Mouse (Mus musculus): ENCODE data around the gene Idh3a. TPM values are rescaled to one million over a fixed set of nuclear protein-coding genes. Genes with fewer than 3 reads are reported as not detected.
A peak's percentile ranks its signal among the peaks of the same experiment; 100 is the strongest.

The Idh3a gene
- polyA plus RNA-seq, 1 experiment from 2014 or later, result 123 TPM

DNA sequence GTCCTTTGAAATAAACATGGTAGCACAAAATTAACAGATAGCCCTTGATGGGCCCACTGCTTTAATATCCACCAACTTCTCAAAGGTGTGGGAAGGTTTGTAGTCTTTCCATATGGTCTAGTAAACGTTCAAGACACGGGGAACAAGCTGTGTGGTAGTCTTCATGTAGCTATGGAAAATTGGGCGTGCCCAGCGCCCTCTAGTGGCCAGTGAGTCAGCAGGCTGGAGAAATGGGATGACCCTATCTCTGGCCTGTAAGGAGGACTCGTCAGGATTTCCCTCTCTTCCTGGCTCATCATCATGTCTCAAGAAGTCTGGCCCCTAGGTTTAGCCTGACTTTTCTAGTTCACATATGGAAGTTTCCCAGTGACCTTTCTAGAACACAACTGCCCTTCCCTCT is 38.6 kb upstream of the Idh3a start:
- no peak overlapping the region for H3K27ac ChIP-seq (ENCODE audit: low read depth, low read length)
- H3K4me3 ChIP-seq (ENCODE audit: low read depth, low read length), result no peak overlapping the region
- WGBS, result 15% methylated on average over 5 of the region's 5 CpGs
- no peaks in the 10 kb centered on the region for H3K36me3 ChIP-seq (ENCODE audit: control insufficient read depth, insufficient read depth, low read length)
- DNase-seq (ENCODE audit: low spot score), result peak; percentile 78
- H3K27me3 ChIP-seq (ENCODE audit: control insufficient read depth, insufficient read depth, low read length), result no peaks in the 10 kb centered on the region
- no peaks in the 10 kb centered on the region for H3K9me3 ChIP-seq (ENCODE audit: control insufficient read depth, low read length)
- no peaks in the 10 kb centered on the region for H3K4me1 ChIP-seq (replicated peaks; ENCODE audit: control insufficient read depth, insufficient read depth, low read length)
- no peak overlapping the region for H3K9ac ChIP-seq (ENCODE audit: low read length)
- no peak for ATAC-seq (replicated peaks; ENCODE audit: low FRiP score)
- no peak overlapping the region for H3K4me2 ChIP-seq (ENCODE audit: low read depth, low read length, severe bottlenecking)

DNA sequence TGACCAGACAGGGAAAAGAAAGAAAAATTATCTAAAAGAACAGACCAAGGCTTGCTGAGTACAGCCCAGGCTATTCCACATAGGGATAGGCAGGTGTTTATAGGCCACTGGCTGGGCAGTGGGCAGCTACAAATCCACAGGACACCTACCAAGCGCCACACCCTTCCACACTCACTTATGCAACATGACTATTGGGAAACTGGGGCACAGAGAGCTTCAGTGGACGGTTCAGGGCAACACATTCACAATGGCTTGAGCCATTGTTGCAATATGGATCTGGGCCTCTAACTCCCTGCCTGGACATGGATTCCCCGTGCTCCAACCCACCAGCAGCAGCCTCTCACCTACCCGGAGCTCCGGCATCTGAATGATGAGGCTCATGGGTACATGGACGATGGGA is 36.7 kb upstream of the Idh3a start:
- H3K27me3 ChIP-seq (ENCODE audit: control insufficient read depth, insufficient read depth, low read length), result no peaks in the 10 kb centered on the region
- H3K4me3 ChIP-seq (ENCODE audit: low read depth, low read length), result no peak overlapping the region
- WGBS, result 87% methylated on average over 6 of the region's 6 CpGs
- no peak for ATAC-seq (replicated peaks; ENCODE audit: low FRiP score)
- H3K9ac ChIP-seq (ENCODE audit: low read length), result no peak overlapping the region
- no peak overlapping the region for H3K4me2 ChIP-seq (ENCODE audit: low read depth, low read length, severe bottlenecking)
- H3K4me1 ChIP-seq (replicated peaks; ENCODE audit: control insufficient read depth, insufficient read depth, low read length), result no peaks in the 10 kb centered on the region
- DNase-seq (ENCODE audit: low spot score), result no peak
- H3K27ac ChIP-seq (ENCODE audit: low read depth, low read length), result no peak overlapping the region
- H3K36me3 ChIP-seq (ENCODE audit: control insufficient read depth, insufficient read depth, low read length), result no peaks in the 10 kb centered on the region
- no peaks in the 10 kb centered on the region for H3K9me3 ChIP-seq (ENCODE audit: control insufficient read depth, low read length)

DNA sequence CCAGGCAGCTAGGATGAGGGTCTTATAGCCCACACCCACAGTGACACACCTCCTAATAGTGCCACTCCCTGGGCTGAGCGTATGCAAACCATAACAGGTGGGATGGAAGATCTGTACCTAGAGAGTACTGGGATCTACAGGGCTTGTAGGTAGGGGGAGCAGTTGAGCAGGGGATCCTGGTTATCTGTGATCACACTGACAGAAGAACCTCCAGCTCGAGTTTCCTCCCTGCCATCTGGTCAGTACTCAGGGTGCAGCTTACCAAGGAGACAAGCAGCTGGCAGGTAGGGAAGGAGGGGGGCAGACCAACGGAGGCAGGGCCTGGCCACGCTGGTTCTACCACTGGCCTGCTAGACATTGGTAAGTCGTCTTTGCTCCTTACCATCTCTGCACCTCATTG is 33.7 kb upstream of the Idh3a start:
- Histone ChIP-seq H3K4me1 (replicated peaks; ENCODE audit: control insufficient read depth, insufficient read depth, low read length) (no peaks in the 10 kb centered on the region), H3K27ac (ENCODE audit: low read depth, low read length) (no peak overlapping the region), H3K36me3 (ENCODE audit: control insufficient read depth, insufficient read depth, low read length) (no peaks in the 10 kb centered on the region), H3K9ac (ENCODE audit: low read length) (no peak overlapping the region), H3K4me2 (ENCODE audit: low read depth, low read length, severe bottlenecking) (no peak overlapping the region), H3K9me3 (ENCODE audit: control insufficient read depth, low read length) (no peaks in the 10 kb centered on the region), H3K4me3 (ENCODE audit: low read depth, low read length) (no peak overlapping the region), H3K27me3 (ENCODE audit: control insufficient read depth, insufficient read depth, low read length) (no peaks in the 10 kb centered on the region)
- no peak for DNase-seq (ENCODE audit: low spot score)
- WGBS, result 21% methylated on average over 5 of the region's 5 CpGs
- ATAC-seq (replicated peaks; ENCODE audit: low FRiP score), result no peak

- 72% methylated on average over 2 of the region's 2 CpGs for WGBS
- Histone ChIP-seq H3K9ac (ENCODE audit: low read length) (no peak overlapping the region), H3K9me3 (ENCODE audit: control insufficient read depth, low read length) (no peaks in the 10 kb centered on the region), H3K27me3 (ENCODE audit: control insufficient read depth, insufficient read depth, low read length) (no peaks in the 10 kb centered on the region), H3K4me1 (replicated peaks; ENCODE audit: control insufficient read depth, insufficient read depth, low read length) (0 out of 2 replicates have a peak, but pooled peaks cover 3% of the 10 kb centered on the region), H3K4me3 (ENCODE audit: low read depth, low read length) (no peak overlapping the region), H3K4me2 (ENCODE audit: low read depth, low read length, severe bottlenecking) (no peak overlapping the region), H3K27ac (ENCODE audit: low read depth, low read length) (no peak overlapping the region), H3K36me3 (ENCODE audit: control insufficient read depth, insufficient read depth, low read length) (no peaks in the 10 kb centered on the region)
- no peak for ATAC-seq (replicated peaks; ENCODE audit: low FRiP score)
- no peak for DNase-seq (ENCODE audit: low spot score)
These were observed 31.1 kb upstream of the Idh3a start for GRCm38 (mm10) chr9:54555044-54555443.

DNA sequence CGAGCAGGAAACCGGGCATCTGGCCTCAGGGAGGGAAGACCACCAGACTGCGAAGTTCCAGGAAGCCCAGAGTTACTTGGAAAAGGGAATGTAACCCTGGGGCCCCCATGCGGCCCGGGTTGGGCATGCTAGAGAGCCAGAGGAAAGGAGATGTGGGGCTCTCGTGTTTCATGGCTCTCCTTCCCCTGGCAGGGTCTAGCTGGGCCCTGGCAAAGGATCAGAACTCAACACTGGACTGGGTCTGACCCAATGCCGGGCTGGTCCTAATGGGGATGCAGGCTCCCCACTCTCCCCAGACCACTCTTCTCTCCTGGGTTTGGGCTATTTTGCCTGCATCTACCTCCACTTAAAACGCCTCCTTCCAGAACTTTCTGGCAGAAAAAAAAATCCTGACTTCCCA is 27.4 kb upstream of the Idh3a start:
- no peaks in the 10 kb centered on the region for H3K36me3 ChIP-seq (ENCODE audit: control insufficient read depth, insufficient read depth, low read length)
- DNase-seq (ENCODE audit: low spot score), result no peak
- no peaks in the 10 kb centered on the region for H3K9me3 ChIP-seq (ENCODE audit: control insufficient read depth, low read length)
- no peak for ATAC-seq (replicated peaks; ENCODE audit: low FRiP score)
- H3K9ac ChIP-seq (ENCODE audit: low read length), result no peak overlapping the region
- 78% methylated on average over 8 of the region's 8 CpGs for WGBS
- 0 out of 2 replicates have a peak, but pooled peaks cover 3% of the 10 kb centered on the region for H3K4me1 ChIP-seq (replicated peaks; ENCODE audit: control insufficient read depth, insufficient read depth, low read length)
- H3K27me3 ChIP-seq (ENCODE audit: control insufficient read depth, insufficient read depth, low read length), result no peaks in the 10 kb centered on the region
- H3K4me3 ChIP-seq (ENCODE audit: low read depth, low read length), result no peak overlapping the region
- no peak overlapping the region for H3K4me2 ChIP-seq (ENCODE audit: low read depth, low read length, severe bottlenecking)
- no peak overlapping the region for H3K27ac ChIP-seq (ENCODE audit: low read depth, low read length)

- WGBS, result 2% methylated on average over 50 of the region's 54 CpGs
- Histone ChIP-seq H3K27ac (ENCODE audit: low read depth, low read length) (no peak within 1 kb of the TSS), H3K4me2 (ENCODE audit: low read depth, low read length, severe bottlenecking) (peak within 1 kb of the TSS; percentile 85), H3K4me3 (ENCODE audit: low read depth, low read length) (peak within 1 kb of the TSS; percentile 45), H3K27me3 (ENCODE audit: control insufficient read depth, insufficient read depth, low read length) (no peaks in the 10 kb centered on the region), H3K9me3 (ENCODE audit: control insufficient read depth, low read length) (no peaks in the 10 kb centered on the region), H3K9ac (ENCODE audit: low read length) (peak within 1 kb of the TSS; percentile 63), H3K36me3 (ENCODE audit: control insufficient read depth, insufficient read depth, low read length) (no peaks in the 10 kb centered on the region), H3K4me1 (replicated peaks; ENCODE audit: control insufficient read depth, insufficient read depth, low read length) (0 out of 2 replicates have a peak, but pooled peaks cover 3% of the 10 kb centered on the region)
- peak; percentile 93 for DNase-seq (ENCODE audit: low spot score)
- peak; percentile 97 for ATAC-seq (replicated peaks; ENCODE audit: low FRiP score)
These were observed 26.2 kb upstream of the Idh3a start, which contains the start of gene Cib2 for GRCm38 (mm10) chr9:54559771-54560471. Gene Cib2, minus strand, starts transcription at chr9:54560218.

GRCm38 (mm10) chr9:54560831-54561601 is 25.1 kb upstream of the Idh3a start:
- H3K4me3 ChIP-seq (ENCODE audit: low read depth, low read length), result no peak overlapping the region
- no peak overlapping the region for H3K9ac ChIP-seq (ENCODE audit: low read length)
- no peak overlapping the region for H3K27ac ChIP-seq (ENCODE audit: low read depth, low read length)
- no peaks in the 10 kb centered on the region for H3K27me3 ChIP-seq (ENCODE audit: control insufficient read depth, insufficient read depth, low read length)
- ATAC-seq (replicated peaks; ENCODE audit: low FRiP score), result peak; percentile 19; the same call in 1 of the 2 replicates
- H3K9me3 ChIP-seq (ENCODE audit: control insufficient read depth, low read length), result no peaks in the 10 kb centered on the region
- 0 out of 2 replicates have a peak, but pooled peaks cover 3% of the 10 kb centered on the region for H3K4me1 ChIP-seq (replicated peaks; ENCODE audit: control insufficient read depth, insufficient read depth, low read length)
- H3K36me3 ChIP-seq (ENCODE audit: control insufficient read depth, insufficient read depth, low read length), result no peaks in the 10 kb centered on the region
- no peak for DNase-seq (ENCODE audit: low spot score)
- H3K4me2 ChIP-seq (ENCODE audit: low read depth, low read length, severe bottlenecking), result no peak overlapping the region
- WGBS, result 91% methylated on average over 8 of the region's 8 CpGs

DNA sequence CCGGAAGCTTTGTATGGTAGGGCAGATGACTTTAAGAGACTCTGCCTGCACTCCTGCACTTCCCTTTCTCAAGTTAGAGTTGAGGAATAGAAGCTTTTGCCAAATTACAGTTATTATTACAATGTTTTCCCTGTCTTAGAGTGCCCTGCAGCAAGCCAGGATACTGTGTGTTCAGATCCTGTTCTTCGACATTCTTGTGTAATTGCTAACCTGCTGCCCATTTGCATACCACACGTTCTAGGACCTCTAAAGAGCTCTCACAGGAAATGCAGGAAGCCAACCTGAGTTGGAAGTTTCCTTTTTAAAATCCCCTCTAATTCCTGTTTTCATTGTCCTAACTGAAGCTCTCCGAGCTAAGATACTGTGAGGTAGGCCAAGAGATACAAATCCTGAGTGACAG is 19.2 kb upstream of the Idh3a start:
- WGBS, result 65% methylated on average over 4 of the region's 4 CpGs
- no peak for ATAC-seq (replicated peaks; ENCODE audit: low FRiP score)
- no peak overlapping the region for H3K27ac ChIP-seq (ENCODE audit: low read depth, low read length)

More for the DNA sequence above, 19.2 kb upstream of the Idh3a start:
- Histone ChIP-seq H3K9ac (ENCODE audit: low read length) (no peak overlapping the region), H3K4me1 (replicated peaks; ENCODE audit: control insufficient read depth, insufficient read depth, low read length) (no peaks in the 10 kb centered on the region), H3K27me3 (ENCODE audit: control insufficient read depth, insufficient read depth, low read length) (no peaks in the 10 kb centered on the region), H3K4me2 (ENCODE audit: low read depth, low read length, severe bottlenecking) (no peak overlapping the region), H3K36me3 (ENCODE audit: control insufficient read depth, insufficient read depth, low read length) (no peaks in the 10 kb centered on the region), H3K9me3 (ENCODE audit: control insufficient read depth, low read length) (no peaks in the 10 kb centered on the region), H3K4me3 (ENCODE audit: low read depth, low read length) (no peak overlapping the region)
- DNase-seq (ENCODE audit: low spot score), result no peak

All from forebrain, embryonic 11.5 days (tissue).